Mouse (Mus musculus) testis, adult 2 months (tissue): Measurements from ENCODE around the gene Kcnj3.

Experiments used
- CTCF ChIP-seq: fragments of 200-500 bp; IDR thresholded peaks from 2 replicates; pipeline ENCODE4 v1.5.1; 2012; ENCODE audit warnings: low read depth, mild to moderate bottlenecking, inconsistent platforms, low read length, moderate library complexity; ENCODE audit not compliant: control insufficient read depth, insufficient read depth, insufficient replicate concordance
- POLR2A ChIP-seq: fragments of 200-500 bp; IDR thresholded peaks from 2 replicates; pipeline ENCODE4 v1.6.1; 2012; ENCODE audit warnings: low read depth, mild to moderate bottlenecking, inconsistent platforms, low read length, moderate library complexity; ENCODE audit not compliant: control insufficient read depth

DNA sequence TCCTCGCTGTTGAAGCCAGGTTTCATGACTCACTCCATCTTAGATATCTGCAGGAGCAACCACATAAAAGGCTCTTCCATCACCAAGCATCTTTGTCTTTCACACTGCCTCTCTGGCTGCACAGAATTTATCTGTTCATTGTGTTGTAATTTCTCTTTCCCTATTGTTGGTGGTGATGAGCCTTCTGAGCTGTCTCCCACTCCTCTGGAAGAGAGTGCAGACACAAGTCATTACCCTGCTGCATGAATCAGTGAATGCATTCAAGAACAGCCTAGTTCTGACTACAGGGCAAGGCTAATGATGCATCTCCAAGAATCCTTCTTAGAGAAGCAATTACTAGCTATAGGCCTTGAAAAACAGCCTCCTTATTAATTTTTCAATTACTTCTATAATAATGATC lies 30.5 kb upstream of the Kcnj3 start:
- TF ChIP-seq CTCF = no peak
- TF ChIP-seq POLR2A = no peak
